Comparison of ENCODE assay signal across 8 mouse cellular contexts in the genomic region with DNA sequence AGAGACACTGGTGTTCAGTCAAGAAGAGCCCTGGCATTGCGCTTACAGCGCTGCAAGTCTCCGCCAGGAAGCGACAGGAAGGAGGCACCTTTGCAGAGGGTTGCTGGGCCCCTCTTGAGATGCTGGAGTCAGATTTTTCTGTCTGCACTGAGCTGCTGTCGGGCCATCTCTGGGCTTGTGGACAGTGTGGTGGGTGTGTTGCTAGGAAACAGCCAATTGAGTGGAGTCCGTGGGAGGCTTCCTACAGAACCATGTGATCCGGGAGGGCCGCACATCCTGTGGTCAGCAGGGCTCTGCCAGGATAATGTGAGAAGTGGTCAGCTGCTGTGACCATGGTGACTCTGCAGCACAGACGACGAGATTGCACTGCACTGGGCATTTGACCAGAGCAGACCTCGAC. TPM values are rescaled to one million over a fixed set of nuclear protein-coding genes. Genes with fewer than 3 reads are reported as not detected.
DNase-seq lines count a peak whose midpoint lies in the region; ATAC-seq and TF ChIP-seq lines count a peak whose summit lies in the region.

No protein-coding gene starts in this region.

- 0 out of 2 replicates have a peak, but pooled peaks have one; percentile 13 for ATAC-seq in limb, embryonic 11.5 days (ENCODE audit: insufficient number of reproducible peaks, low FRiP score, low TSS enrichment, low read depth)
- peak; percentile 52 for ATAC-seq in forebrain, postnatal 0 days
- 0 out of 2 replicates have a peak, but pooled peaks have one; percentile 26 for ATAC-seq in intestine, embryonic 16.5 days
- peak; percentile 69 for ATAC-seq in midbrain, embryonic 16.5 days

- peaks cover 16% of the 10 kb centered on the region for H3K27me3 ChIP-seq in limb, embryonic 11.5 days (ENCODE audit: control insufficient read depth, insufficient read depth, low read length)
- H3K27me3 ChIP-seq in limb, embryonic 10.5 days (ENCODE audit: low read depth, poor library complexity, severe bottlenecking) = peaks cover 38% of the 10 kb centered on the region
- no peaks in the 10 kb centered on the region for H3K27me3 ChIP-seq in forebrain, postnatal 0 days (ENCODE audit: insufficient read depth, low read length)
- peaks cover 18% of the 10 kb centered on the region; the same call in 1 of the 2 replicates for H3K27me3 ChIP-seq in intestine, embryonic 16.5 days (replicated peaks; ENCODE audit: control insufficient read depth, insufficient read depth, low read length)
- H3K27me3 ChIP-seq in midbrain, embryonic 16.5 days (ENCODE audit: control insufficient read depth, insufficient read depth, low read depth, low read length) = no peaks in the 10 kb centered on the region
- peaks cover 4% of the 10 kb centered on the region; the same call in 1 of the 2 replicates for H3K27me3 ChIP-seq in thymus, adult 2 months (ENCODE audit: control insufficient read depth, insufficient read depth, low read length)

- no peak for TF ChIP-seq POLR2A in thymus, adult 2 months (IDR thresholded peaks at IDR 0.05; ENCODE audit: control insufficient read depth, extremely low read depth, insufficient read depth, low read length, poor library complexity)

- H3K4me1 ChIP-seq in limb, embryonic 11.5 days (ENCODE audit: control insufficient read depth, insufficient read depth, low read length) = no peaks in the 10 kb centered on the region
- H3K4me1 ChIP-seq in limb, embryonic 10.5 days = peaks cover 19% of the 10 kb centered on the region
- peaks cover 11% of the 10 kb centered on the region; the same call in 1 of the 2 replicates for H3K4me1 ChIP-seq in forebrain, postnatal 0 days (ENCODE audit: insufficient read depth)
- H3K4me1 ChIP-seq in intestine, embryonic 16.5 days (ENCODE audit: control insufficient read depth, insufficient read depth, low read length) = peaks cover 5% of the 10 kb centered on the region
- H3K4me1 ChIP-seq in midbrain, embryonic 16.5 days (ENCODE audit: control insufficient read depth, insufficient read depth, low read length) = peaks cover 10% of the 10 kb centered on the region
- no peaks in the 10 kb centered on the region for H3K4me1 ChIP-seq in thymus, adult 2 months (replicated peaks; ENCODE audit: control insufficient read depth, insufficient read depth, low read length)

- H3K9ac ChIP-seq in limb, embryonic 11.5 days (ENCODE audit: low read length) = no peak overlapping the region
- no peak overlapping the region for H3K9ac ChIP-seq in forebrain, postnatal 0 days
- H3K9ac ChIP-seq in intestine, embryonic 16.5 days (ENCODE audit: low read depth, low read length) = no peak overlapping the region
- no peak overlapping the region for H3K9ac ChIP-seq in midbrain, embryonic 16.5 days (ENCODE audit: low read depth, low read length)

- no peaks in the 10 kb centered on the region; the same call in 1 of the 2 replicates for H3K9me3 ChIP-seq in limb, embryonic 11.5 days (ENCODE audit: control insufficient read depth, low read length)
- no peaks in the 10 kb centered on the region for H3K9me3 ChIP-seq in limb, embryonic 10.5 days (replicated peaks)
- H3K9me3 ChIP-seq in forebrain, postnatal 0 days (ENCODE audit: low read length) = no peaks in the 10 kb centered on the region
- no peaks in the 10 kb centered on the region for H3K9me3 ChIP-seq in intestine, embryonic 16.5 days (ENCODE audit: control insufficient read depth, low read length)
- no peaks in the 10 kb centered on the region for H3K9me3 ChIP-seq in midbrain, embryonic 16.5 days (replicated peaks; ENCODE audit: control insufficient read depth, low read length, poor library complexity, severe bottlenecking)

- no peak for DNase-seq in limb, embryonic 11.5 days (ENCODE audit: low spot score)
- DNase-seq in limb, embryonic 10.5 days (ENCODE audit: low spot score) = no peak
- peak; percentile 34 for DNase-seq in forebrain, postnatal 0 days
- no peak for DNase-seq in spleen, adult 18-20 months
- DNase-seq in urinary bladder, adult 2 months (ENCODE audit: low spot score) = no peak
- no peak for DNase-seq in thymus, adult 2 months

- no peak overlapping the region for H3K4me2 ChIP-seq in limb, embryonic 11.5 days (ENCODE audit: low read depth, severe bottlenecking)
- 0 out of 2 replicates have a peak overlapping the region, but pooled peaks have one; percentile 5 for H3K4me2 ChIP-seq in forebrain, postnatal 0 days (ENCODE audit: low read depth)
- H3K4me2 ChIP-seq in intestine, embryonic 16.5 days (ENCODE audit: low read depth, low read length) = no peak overlapping the region
- H3K4me2 ChIP-seq in midbrain, embryonic 16.5 days (ENCODE audit: low read length) = peak overlapping the region; percentile 36

- H3K36me3 ChIP-seq in limb, embryonic 11.5 days (ENCODE audit: control insufficient read depth, insufficient read depth, low read length) = no peaks in the 10 kb centered on the region
- no peaks in the 10 kb centered on the region for H3K36me3 ChIP-seq in limb, embryonic 10.5 days
- no peaks in the 10 kb centered on the region for H3K36me3 ChIP-seq in forebrain, postnatal 0 days (ENCODE audit: insufficient read depth)
- H3K36me3 ChIP-seq in intestine, embryonic 16.5 days (ENCODE audit: control insufficient read depth, insufficient read depth, low read length) = no peaks in the 10 kb centered on the region
- no peaks in the 10 kb centered on the region for H3K36me3 ChIP-seq in midbrain, embryonic 16.5 days (ENCODE audit: control insufficient read depth, insufficient read depth, low read length)
- no peaks in the 10 kb centered on the region for H3K36me3 ChIP-seq in thymus, adult 2 months (ENCODE audit: control insufficient read depth, insufficient read depth, low read length)

- TF ChIP-seq CTCF in forebrain, postnatal 0 days (IDR thresholded peaks at IDR 0.05; ENCODE audit: low read depth) = no peak
- no peak for TF ChIP-seq CTCF in thymus, adult 2 months (IDR thresholded peaks at IDR 0.05; ENCODE audit: borderline replicate concordance, control insufficient read depth, extremely low read depth, insufficient read depth, low read length, poor library complexity)

- H3K4me3 ChIP-seq in limb, embryonic 11.5 days (ENCODE audit: low read depth, low read length) = no peak overlapping the region
- H3K4me3 ChIP-seq in limb, embryonic 10.5 days = no peak overlapping the region
- no peak overlapping the region for H3K4me3 ChIP-seq in forebrain, postnatal 0 days (ENCODE audit: low read depth, low read length)
- H3K4me3 ChIP-seq in intestine, embryonic 16.5 days (ENCODE audit: low read length) = no peak overlapping the region
- H3K4me3 ChIP-seq in midbrain, embryonic 16.5 days (ENCODE audit: low read depth, low read length) = no peak overlapping the region
- H3K4me3 ChIP-seq in thymus, adult 2 months (ENCODE audit: control insufficient read depth, insufficient read depth, low read length) = no peak overlapping the region

- H3K27ac ChIP-seq in limb, embryonic 11.5 days (replicated peaks; ENCODE audit: low read depth, low read length) = no peak overlapping the region
- H3K27ac ChIP-seq in limb, embryonic 10.5 days = no peak overlapping the region
- peak overlapping the region; percentile 58; the same call in 1 of the 2 replicates for H3K27ac ChIP-seq in forebrain, postnatal 0 days (ENCODE audit: low read depth, low read length)
- H3K27ac ChIP-seq in intestine, embryonic 16.5 days (ENCODE audit: low read length) = no peak overlapping the region
- H3K27ac ChIP-seq in midbrain, embryonic 16.5 days (ENCODE audit: low read length) = peak overlapping the region; percentile 50
- H3K27ac ChIP-seq in thymus, adult 2 months (ENCODE audit: control insufficient read depth, insufficient read depth, low read length) = no peak overlapping the region

- 32% methylated on average over 11 of the region's 11 CpGs for WGBS in limb, embryonic 11.5 days
- WGBS in limb, embryonic 10.5 days = 40% methylated on average over 11 of the region's 11 CpGs
- WGBS in forebrain, postnatal 0 days = 26% methylated on average over 11 of the region's 11 CpGs
- WGBS in intestine, embryonic 16.5 days = 27% methylated on average over 11 of the region's 11 CpGs
- 18% methylated on average over 11 of the region's 11 CpGs for WGBS in midbrain, embryonic 16.5 days
- WGBS in thymus, adult 2 months = 41% methylated on average over 11 of the region's 11 CpGs

RNA-seq across cellular contexts. Expression of a gene that starts 4.6 kb away (rescaled TPM):
- 0.32 and 0.50 TPM in 2 replicates for polyA plus RNA-seq in limb, embryonic 11.5 days (2014; fragmentation: Nextera tagmentation; extraction: Ambion mirVana)
- polyA plus RNA-seq in limb, embryonic 10.5 days (2016; fragmentation: Nextera tagmentation; extraction: Ambion mirVana) = 0.11 and 0.14 TPM in 2 replicates
- total RNA-seq in forebrain, postnatal 0 days (2014; rRNA removed) = 98.1 and 106 TPM in 2 replicates
- 6.8 and 11.6 TPM in 2 replicates for polyA plus RNA-seq in forebrain, postnatal 0 days (2015; fragmentation: Nextera tagmentation; extraction: Ambion mirVana)
- 0.07 and 0.16 TPM in 2 replicates for polyA plus RNA-seq in intestine, embryonic 16.5 days (2015; fragmentation: Nextera tagmentation; extraction: Ambion mirVana)
- 7.2 and 8.3 TPM in 2 replicates for polyA plus RNA-seq in midbrain, embryonic 16.5 days (2015; fragmentation: Nextera tagmentation; extraction: Ambion mirVana)
- polyA plus RNA-seq in urinary bladder, adult 2 months (2012; rRNA removed) = 0.21 and 0.31 TPM in 2 replicates
- 0.57 and 0.69 TPM in 2 replicates for polyA plus RNA-seq in thymus, adult 2 months (2012; rRNA removed)

Comparison
In these comparisons a context has a peak if more than half of its experiments do, and no peak if none do; other contexts are left out.
1. ATAC-seq: peak in every context shown above with its lines; median percentile 69 in midbrain, embryonic 16.5 days; 52 in forebrain, postnatal 0 days; 26 in intestine, embryonic 16.5 days; 13 in limb, embryonic 11.5 days.
2. H3K27ac ChIP-seq: peak in forebrain, postnatal 0 days (single experiment) and midbrain, embryonic 16.5 days (single experiment); none in limb, embryonic 11.5 days (single experiment), limb, embryonic 10.5 days (single experiment), intestine, embryonic 16.5 days (single experiment) and thymus, adult 2 months (single experiment).
3. H3K4me2 ChIP-seq: peak in forebrain, postnatal 0 days (single experiment) and midbrain, embryonic 16.5 days (single experiment); none in limb, embryonic 11.5 days (single experiment) and intestine, embryonic 16.5 days (single experiment).